Mouse (Mus musculus): ENCODE data around the gene Nt5c2. TPM values are rescaled to one million over a fixed set of nuclear protein-coding genes. Genes with fewer than 3 reads are reported as not detected.
"Not testable (repeated sequence)": the region's sequence is repeated elsewhere in the genome, so short reads cannot be mapped to it uniquely, and the experiment has no call there.

Gene Nt5c2
- polyA plus RNA-seq, 1 experiment from 2014 or later, result 68.8 TPM

DNA sequence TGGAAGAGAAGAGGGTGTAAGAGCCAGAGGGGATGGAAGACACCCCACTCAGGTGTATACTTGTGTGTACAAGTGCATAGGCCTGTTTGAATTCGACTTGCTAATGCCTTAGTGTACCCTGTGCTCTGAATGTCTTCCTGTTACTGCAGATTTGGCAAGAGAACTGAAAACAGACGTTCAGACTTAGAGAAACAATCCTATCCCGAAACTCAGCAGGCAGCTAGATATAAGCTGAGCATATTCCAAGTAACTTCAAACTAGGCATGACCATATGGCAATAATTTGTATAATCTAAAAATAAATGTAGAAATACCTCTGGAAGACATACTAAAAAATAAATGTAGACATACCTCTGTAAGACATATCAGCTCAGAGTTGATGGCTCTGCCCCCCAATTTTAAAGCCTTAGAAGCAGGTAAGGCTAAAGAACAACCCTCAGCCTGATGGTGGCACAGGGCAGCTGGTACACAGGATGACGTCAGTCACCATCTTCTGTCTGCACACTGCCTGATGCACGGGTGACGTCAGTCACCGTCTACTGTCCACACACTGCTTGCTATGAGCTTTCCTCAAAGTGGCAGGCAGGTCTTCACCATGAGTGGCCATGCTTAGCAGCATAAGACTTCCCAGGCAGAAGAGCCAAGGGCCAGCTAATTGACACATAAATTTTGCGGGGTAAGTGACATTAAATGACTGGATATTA is 16.6 kb downstream of the Nt5c2 start:
- no peak for ATAC-seq
- H3K9me3 ChIP-seq (replicated peaks), result no peaks in the 10 kb centered on the region
- 83% methylated on average over 8 of the region's 8 CpGs for WGBS
- H3K9ac ChIP-seq, result no peak overlapping the region
- no peak overlapping the region for H3K4me2 ChIP-seq
- H3K4me1 ChIP-seq, result no peaks in the 10 kb centered on the region
- H3K4me3 ChIP-seq, result no peak overlapping the region
- no peaks in the 10 kb centered on the region for H3K27me3 ChIP-seq
- H3K36me3 ChIP-seq (ENCODE audit: poor library complexity, severe bottlenecking), result no peaks in the 10 kb centered on the region
- no peak overlapping the region for H3K27ac ChIP-seq

DNA sequence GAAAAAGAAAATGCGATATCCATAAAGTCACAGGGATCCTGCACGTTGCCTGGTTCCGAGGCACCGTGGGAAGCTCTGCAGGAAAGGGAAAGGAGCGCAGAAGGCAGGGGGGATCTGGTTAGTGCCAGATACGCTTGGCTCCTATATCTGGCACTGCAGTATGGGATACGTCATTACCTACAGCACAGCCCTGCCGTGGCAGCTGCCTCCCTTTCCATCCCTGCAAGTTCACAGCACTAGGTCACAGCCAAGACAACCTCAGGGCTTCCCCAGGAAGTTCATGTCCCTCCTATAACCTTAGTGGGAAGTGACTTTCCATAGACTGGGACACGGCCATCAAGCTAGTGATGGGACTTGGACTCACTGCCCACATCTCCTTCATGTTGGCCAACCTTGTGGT is 18.9 kb downstream of the Nt5c2 start:
- H3K4me1 ChIP-seq, result no peaks in the 10 kb centered on the region
- H3K27ac ChIP-seq, result no peak overlapping the region
- H3K9ac ChIP-seq, result no peak overlapping the region
- H3K27me3 ChIP-seq, result no peaks in the 10 kb centered on the region
- H3K36me3 ChIP-seq (ENCODE audit: poor library complexity, severe bottlenecking), result no peaks in the 10 kb centered on the region
- no peak overlapping the region for H3K4me2 ChIP-seq
- H3K9me3 ChIP-seq (replicated peaks), result no peaks in the 10 kb centered on the region
- ATAC-seq, result no peak
- WGBS, result 90% methylated on average over 9 of the region's 9 CpGs
- H3K4me3 ChIP-seq, result no peak overlapping the region

DNA sequence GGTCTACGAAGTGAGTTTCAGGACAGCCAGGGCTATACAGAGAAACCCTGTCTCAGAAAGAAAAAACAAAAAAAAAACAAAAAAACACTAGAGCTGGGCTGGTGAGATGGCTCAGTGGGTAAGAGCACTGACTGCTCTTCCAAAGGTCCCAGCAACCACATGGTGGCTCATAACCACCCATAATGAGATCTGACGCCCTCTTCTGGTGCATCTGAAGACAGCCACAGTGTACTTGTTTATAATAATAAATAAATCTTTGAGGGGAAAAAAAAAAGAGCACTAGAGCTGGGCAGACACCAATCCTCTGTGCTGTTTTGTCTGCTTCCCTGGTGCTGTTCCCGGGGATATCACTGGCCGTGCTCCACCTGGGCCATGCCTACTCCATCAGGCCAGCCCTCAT is 22.6 kb downstream of the Nt5c2 start:
- not testable (repeated sequence) for H3K27ac ChIP-seq; H3K36me3 ChIP-seq (ENCODE audit: poor library complexity, severe bottlenecking); H3K4me2 ChIP-seq; ATAC-seq; H3K4me3 ChIP-seq; H3K27me3 ChIP-seq; H3K9me3 ChIP-seq (replicated peaks); H3K4me1 ChIP-seq; H3K9ac ChIP-seq
- WGBS, result 72% methylated on average over 4 of the region's 4 CpGs

DNA sequence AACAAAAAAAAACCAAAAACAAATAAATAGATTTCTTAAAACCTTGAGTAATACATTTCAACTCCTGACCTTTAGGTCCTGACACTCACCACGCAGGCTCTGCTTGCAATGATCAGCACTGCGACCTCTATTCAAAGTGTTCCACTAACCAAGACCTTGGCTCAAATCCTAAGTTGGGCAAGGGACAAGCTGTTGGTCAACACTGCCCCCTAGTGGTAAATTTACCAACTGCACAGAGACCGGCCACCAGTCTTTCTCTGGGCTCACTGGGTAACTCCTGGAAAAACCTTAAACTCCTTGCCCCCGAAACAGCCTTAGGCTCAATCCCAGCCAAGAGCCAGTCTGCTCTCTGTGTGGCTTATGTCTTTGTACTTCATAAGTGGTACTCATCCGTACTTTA is 23.8 kb downstream of the Nt5c2 start:
- H3K27ac ChIP-seq, result no peak overlapping the region
- ATAC-seq, result peak; percentile 33; the same call in 1 of the 2 replicates
- H3K4me1 ChIP-seq, result peaks cover 3% of the 10 kb centered on the region; the same call in 1 of the 2 replicates
- H3K4me3 ChIP-seq, result no peak overlapping the region
- no peaks in the 10 kb centered on the region for H3K9me3 ChIP-seq (replicated peaks)
- WGBS, result 12% methylated on average over 5 of the region's 5 CpGs
- H3K27me3 ChIP-seq, result no peaks in the 10 kb centered on the region
- H3K9ac ChIP-seq, result no peak overlapping the region
- H3K36me3 ChIP-seq (ENCODE audit: poor library complexity, severe bottlenecking), result no peaks in the 10 kb centered on the region
- no peak overlapping the region for H3K4me2 ChIP-seq

DNA sequence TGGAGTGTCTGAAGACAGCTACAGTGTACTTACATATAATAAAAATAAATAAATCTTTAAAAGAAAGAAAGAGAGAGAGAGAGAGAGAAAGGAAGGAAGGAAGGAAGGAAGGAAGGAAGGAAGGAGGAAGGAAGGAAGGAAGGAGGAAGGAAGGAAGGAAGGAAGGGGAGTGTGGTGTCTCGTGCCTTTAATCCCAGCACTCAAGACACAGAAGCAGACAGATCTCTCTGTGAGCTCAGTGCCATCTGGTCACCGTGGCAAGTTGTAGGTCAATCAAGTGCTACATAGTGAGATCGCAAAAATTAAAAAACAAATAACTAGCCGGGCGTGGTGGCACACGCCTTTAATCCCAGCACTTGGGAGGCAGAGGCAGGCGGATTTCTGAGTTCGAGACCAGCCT is 24.3 kb downstream of the Nt5c2 start:
- H3K4me1 ChIP-seq; H3K9me3 ChIP-seq (replicated peaks); H3K9ac ChIP-seq; H3K4me3 ChIP-seq; H3K36me3 ChIP-seq (ENCODE audit: poor library complexity, severe bottlenecking); H3K27ac ChIP-seq; ATAC-seq; H3K27me3 ChIP-seq; H3K4me2 ChIP-seq: not testable (repeated sequence)
- 82% methylated on average over 8 of the region's 8 CpGs for WGBS

DNA sequence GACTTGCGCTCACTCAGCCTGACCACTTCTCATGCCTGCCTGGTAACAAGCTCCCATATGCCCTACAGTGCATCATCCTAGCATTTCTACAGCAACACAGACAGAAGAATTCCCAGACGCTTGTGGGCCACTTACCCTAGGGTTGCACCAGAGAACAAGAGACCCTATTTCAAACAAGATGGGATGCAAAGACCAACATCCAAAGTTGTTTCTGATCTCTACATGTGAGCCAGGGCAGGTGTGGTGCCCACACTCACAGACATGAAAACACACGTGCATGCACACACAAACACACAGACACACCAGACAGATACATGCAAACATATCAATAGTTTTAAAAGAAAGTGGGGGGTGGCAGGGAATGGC is 24.8 kb downstream of the Nt5c2 start:
- Histone ChIP-seq H3K9me3 (replicated peaks) (no peaks in the 10 kb centered on the region), H3K9ac (no peak overlapping the region), H3K4me3 (no peak overlapping the region), H3K36me3 (ENCODE audit: poor library complexity, severe bottlenecking) (no peaks in the 10 kb centered on the region), H3K27me3 (no peaks in the 10 kb centered on the region), H3K27ac (no peak overlapping the region), H3K4me1 (peaks cover 3% of the 10 kb centered on the region; the same call in 1 of the 2 replicates), H3K4me2 (no peak overlapping the region)
- ATAC-seq, result no peak
- WGBS, result 87% methylated on average over 3 of the region's 3 CpGs

DNA sequence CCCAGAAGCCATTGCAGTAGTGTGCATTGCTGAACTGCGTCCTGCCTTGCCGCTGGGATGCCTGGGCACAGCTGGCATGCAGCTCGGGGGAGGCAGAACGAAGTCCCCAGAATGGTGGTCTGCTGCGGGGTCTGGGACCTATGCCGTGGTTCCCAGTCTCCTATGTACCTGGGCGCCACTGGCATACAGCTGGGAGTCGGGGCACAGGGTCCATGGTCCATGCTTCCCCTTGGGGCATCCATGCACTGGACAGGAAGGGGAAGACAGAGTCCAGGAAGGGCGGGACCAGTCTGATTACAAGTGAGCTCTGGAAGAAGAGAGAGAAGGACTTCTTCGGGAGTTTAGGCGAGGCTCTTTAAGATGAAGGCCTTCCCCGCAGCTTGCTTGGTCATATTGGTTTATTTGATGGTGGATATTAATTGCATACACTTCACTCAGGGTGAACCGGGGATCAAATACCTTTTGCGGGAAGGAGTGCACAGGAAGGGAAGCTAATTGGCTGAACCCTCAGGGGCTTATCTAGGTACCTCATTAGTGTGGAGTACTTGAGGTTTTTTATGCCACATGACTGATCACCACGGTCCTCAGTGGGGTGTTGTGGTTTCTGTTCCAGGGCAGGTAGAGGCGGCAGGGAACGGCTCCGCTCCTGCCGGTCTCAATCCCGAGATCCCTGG is 25.3 kb downstream of the Nt5c2 start:
- no peaks in the 10 kb centered on the region for H3K27me3 ChIP-seq
- no peak overlapping the region for H3K9ac ChIP-seq
- H3K4me2 ChIP-seq, result no peak overlapping the region
- H3K4me1 ChIP-seq, result peaks cover 3% of the 10 kb centered on the region; the same call in 1 of the 2 replicates
- H3K27ac ChIP-seq, result no peak overlapping the region
- ATAC-seq, result no peak
- H3K4me3 ChIP-seq, result no peak overlapping the region
- no peaks in the 10 kb centered on the region for H3K36me3 ChIP-seq (ENCODE audit: poor library complexity, severe bottlenecking)
- no peaks in the 10 kb centered on the region for H3K9me3 ChIP-seq (replicated peaks)
- 74% methylated on average over 20 of the region's 20 CpGs for WGBS

DNA sequence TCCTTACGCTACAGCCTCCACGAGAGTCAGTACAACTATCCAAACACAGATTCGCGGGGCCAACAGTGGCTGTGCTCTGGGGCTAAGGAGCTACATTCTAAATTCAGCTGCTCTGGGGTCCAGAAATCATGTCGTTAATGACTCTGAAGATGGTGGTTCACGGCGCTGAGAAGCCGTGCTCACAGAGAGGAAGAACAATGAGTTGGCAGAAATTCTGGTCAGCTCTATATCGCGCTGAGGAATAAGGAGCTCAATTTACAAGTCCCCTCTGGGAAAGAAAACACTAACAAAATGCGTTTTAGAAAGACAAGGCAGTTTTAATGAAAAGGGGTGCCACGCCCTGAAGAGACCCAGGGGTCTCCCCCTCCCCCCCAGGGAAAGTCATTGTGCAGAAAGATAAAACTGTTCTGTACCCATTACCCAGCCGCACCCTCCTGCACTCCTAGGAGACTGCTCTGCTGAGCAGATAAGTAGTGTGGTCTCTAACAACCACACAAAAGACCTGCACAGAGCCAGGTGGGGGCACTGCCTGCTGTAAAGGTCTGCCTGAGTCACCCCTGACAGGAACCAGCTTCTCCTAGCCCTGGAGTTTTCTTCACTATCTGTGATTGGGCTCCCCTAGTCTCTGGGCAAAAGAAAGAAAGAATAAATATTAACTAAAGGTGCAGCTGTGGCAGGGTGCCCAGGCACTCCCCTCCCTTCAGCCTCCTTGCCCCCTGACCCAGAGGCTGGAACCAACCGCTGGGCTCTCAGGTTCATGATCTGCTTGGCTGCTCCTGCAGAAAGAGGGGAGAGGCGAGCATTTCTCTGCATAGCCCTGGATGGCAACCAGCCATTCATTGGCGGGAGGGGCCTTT is 26.5 kb downstream of the Nt5c2 start:
- WGBS, result 43% methylated on average over 16 of the region's 16 CpGs
- no peak overlapping the region for H3K9ac ChIP-seq
- H3K4me2 ChIP-seq, result no peak overlapping the region
- no peaks in the 10 kb centered on the region for H3K36me3 ChIP-seq (ENCODE audit: poor library complexity, severe bottlenecking)
- ATAC-seq, result no peak
- H3K4me3 ChIP-seq, result no peak overlapping the region
- H3K27me3 ChIP-seq, result no peaks in the 10 kb centered on the region
- no peaks in the 10 kb centered on the region for H3K9me3 ChIP-seq (replicated peaks)
- H3K4me1 ChIP-seq, result peaks cover 3% of the 10 kb centered on the region; the same call in 1 of the 2 replicates
- no peak overlapping the region for H3K27ac ChIP-seq

DNA sequence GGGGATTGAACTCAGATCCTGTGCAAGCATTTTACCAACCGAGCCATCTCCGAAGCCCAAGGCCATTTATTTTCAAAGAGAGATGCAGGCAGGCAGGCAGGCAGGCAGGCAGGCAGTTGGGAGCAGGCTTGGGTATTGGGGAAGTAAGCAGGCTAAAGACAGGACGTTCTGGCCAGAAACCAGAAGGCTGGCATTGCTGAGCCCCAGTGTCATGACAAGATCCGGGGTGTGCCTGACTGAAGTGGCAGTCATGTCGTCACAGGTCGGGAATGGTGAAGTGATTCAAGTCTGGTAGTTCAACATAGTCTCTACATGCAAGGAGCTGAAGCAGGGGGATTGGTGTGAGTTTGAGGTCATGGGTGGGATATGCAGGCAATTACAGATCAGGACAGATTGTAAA is 27.3 kb downstream of the Nt5c2 start:
- Histone ChIP-seq H3K9ac (no peak overlapping the region), H3K27ac (no peak overlapping the region), H3K9me3 (replicated peaks) (no peaks in the 10 kb centered on the region), H3K4me3 (no peak overlapping the region), H3K36me3 (ENCODE audit: poor library complexity, severe bottlenecking) (no peaks in the 10 kb centered on the region), H3K27me3 (no peaks in the 10 kb centered on the region), H3K4me2 (no peak overlapping the region), H3K4me1 (peaks cover 3% of the 10 kb centered on the region; the same call in 1 of the 2 replicates)
- no peak for ATAC-seq
- 83% methylated on average over 6 of the region's 6 CpGs for WGBS

DNA sequence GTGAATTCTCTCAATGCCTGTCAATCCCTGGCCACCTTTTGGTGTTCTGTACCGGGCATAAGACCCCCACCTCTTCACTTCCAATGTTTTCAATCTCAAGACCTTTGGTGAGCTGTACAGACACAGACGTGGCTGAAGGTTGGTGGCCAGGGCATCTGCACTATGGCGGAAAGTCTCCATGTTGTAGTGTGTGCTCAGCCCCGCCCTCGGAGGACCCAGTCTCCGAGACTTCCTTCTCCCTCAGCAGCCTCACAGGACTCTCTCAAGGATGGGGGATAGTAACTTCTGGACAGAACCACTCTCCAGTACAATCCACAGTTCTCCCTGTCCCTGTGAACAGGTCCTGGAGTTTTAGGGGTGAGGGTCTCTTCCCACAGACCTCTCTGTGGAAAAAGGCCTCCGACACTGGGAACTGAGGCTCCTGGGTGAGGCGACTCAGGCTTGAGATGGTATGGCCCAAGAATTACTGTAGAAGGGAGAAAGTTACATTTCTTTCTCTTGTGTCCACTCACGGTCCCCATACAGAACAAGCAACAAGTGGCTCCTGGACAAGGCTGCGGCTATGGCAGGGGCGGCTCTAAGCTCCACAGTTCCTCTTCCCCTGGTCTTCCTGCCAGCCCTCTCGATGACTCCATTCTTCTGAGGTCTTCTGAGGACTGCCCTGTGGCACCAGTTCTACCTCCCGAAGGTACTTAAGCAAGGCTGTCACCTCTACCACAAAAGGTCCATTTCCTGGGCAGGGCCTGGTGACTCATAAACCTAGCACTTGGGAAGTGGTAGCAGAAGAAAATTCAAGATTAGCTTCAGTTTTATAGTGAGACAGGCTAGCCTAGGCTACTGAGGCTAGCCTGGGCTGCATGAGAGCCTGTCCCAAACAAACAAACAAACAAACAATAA is 30.0 kb downstream of the Nt5c2 start:
- Histone ChIP-seq H3K4me3 (no peak overlapping the region), H3K9ac (no peak overlapping the region), H3K36me3 (ENCODE audit: poor library complexity, severe bottlenecking) (no peaks in the 10 kb centered on the region), H3K4me2 (no peak overlapping the region), H3K27ac (no peak overlapping the region), H3K4me1 (peaks cover 3% of the 10 kb centered on the region; the same call in 1 of the 2 replicates), H3K27me3 (no peaks in the 10 kb centered on the region), H3K9me3 (replicated peaks) (no peaks in the 10 kb centered on the region)
- WGBS, result 89% methylated on average over 13 of the region's 13 CpGs
- ATAC-seq, result no peak

DNA sequence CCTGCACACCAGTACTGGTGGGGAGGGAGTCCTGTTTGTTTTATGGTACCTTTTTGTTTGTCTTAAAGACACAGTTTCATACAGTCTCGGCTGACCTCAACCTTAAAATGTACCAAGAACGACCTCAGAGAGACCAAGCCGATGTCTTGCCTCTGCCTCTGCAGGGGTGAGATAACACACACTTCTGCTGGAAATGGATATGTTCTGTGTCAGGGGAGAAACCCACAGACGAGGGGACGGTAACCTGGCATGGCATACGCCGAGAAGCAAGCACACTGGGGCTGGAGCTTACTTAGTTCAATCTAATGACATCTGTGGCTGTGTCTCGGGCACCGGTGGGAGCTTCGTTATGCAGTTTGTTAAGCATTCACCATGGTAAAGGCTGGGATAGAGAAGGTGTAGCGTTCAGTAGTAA is 31.0 kb downstream of the Nt5c2 start:
- Histone ChIP-seq H3K4me3 (no peak overlapping the region), H3K4me1 (peaks cover 3% of the 10 kb centered on the region; the same call in 1 of the 2 replicates), H3K27ac (no peak overlapping the region), H3K27me3 (no peaks in the 10 kb centered on the region), H3K9ac (no peak overlapping the region), H3K4me2 (no peak overlapping the region), H3K9me3 (replicated peaks) (no peaks in the 10 kb centered on the region), H3K36me3 (ENCODE audit: poor library complexity, severe bottlenecking) (no peaks in the 10 kb centered on the region)
- WGBS, result 68% methylated on average over 11 of the region's 11 CpGs
- ATAC-seq, result no peak

All from forebrain, embryonic 13.5 days (tissue).